Mouse (Mus musculus): ENCODE results near the gene Gfral. TPM values are rescaled to one million over a fixed set of nuclear protein-coding genes. Genes with fewer than 3 reads are reported as not detected.

Gene Gfral
- polyA plus RNA-seq, 1 experiment from 2014 or later, result not detected

Other genes starting within 250 kb of the Gfral start
- 22.4 and 23.6 TPM in 2 replicates for gene Hmgcll1, start 198.8 kb downstream of the Gfral start, polyA plus RNA-seq (2015; fragmentation: Nextera tagmentation; extraction: Ambion mirVana)
- 7.3 and 10.2 TPM in 2 replicates for gene Hcrtr2, start 110.2 kb upstream of the Gfral start, polyA plus RNA-seq (2015; fragmentation: Nextera tagmentation; extraction: Ambion mirVana)